Comparison of ENCODE assay signal across 11 mouse cellular contexts in genomic region chr9:119246826-119247225, GRCm38 (mm10). TPM values are rescaled to one million over a fixed set of nuclear protein-coding genes. Genes with fewer than 3 reads are reported as not detected.
DNase-seq lines count a peak whose midpoint lies in the region; ATAC-seq and TF ChIP-seq lines count a peak whose summit lies in the region.
"Had no signal": no experiment of that assay in that cellular context is flagged by ENCODE, and none has a peak within 500 bp of the region (broad histone marks: within the 10 kb centered on the region; RNA-seq: fewer than 3 reads in every experiment).

No protein-coding gene starts in this region.

- H3K9me3 ChIP-seq in liver, embryonic 11.5 days (ENCODE audit: control insufficient read depth, low read length), result no peaks in the 10 kb centered on the region
- no peaks in the 10 kb centered on the region for H3K9me3 ChIP-seq in liver, embryonic 12.5 days (replicated peaks)
- H3K9me3 ChIP-seq in forebrain, embryonic 11.5 days (ENCODE audit: control insufficient read depth, low read length), result no peaks in the 10 kb centered on the region
- H3K9me3 ChIP-seq: heart, embryonic 15.5 days; stomach, embryonic 15.5 days had no signal

- no peak overlapping the region for H3K4me2 ChIP-seq in liver, embryonic 11.5 days
- H3K4me2 ChIP-seq in liver, embryonic 12.5 days, result no peak overlapping the region
- H3K4me2 ChIP-seq in forebrain, embryonic 11.5 days (ENCODE audit: low read depth, low read length, severe bottlenecking), result no peak overlapping the region
- H3K4me2 ChIP-seq: heart, embryonic 15.5 days; stomach, embryonic 15.5 days had no signal

- H3K27me3 ChIP-seq in liver, embryonic 11.5 days (replicated peaks; ENCODE audit: control insufficient read depth, insufficient read depth, low read length), result no peaks in the 10 kb centered on the region
- H3K27me3 ChIP-seq in liver, embryonic 12.5 days (replicated peaks), result no peaks in the 10 kb centered on the region
- H3K27me3 ChIP-seq in thymus, adult 2 months (ENCODE audit: control insufficient read depth, insufficient read depth, low read length), result no peaks in the 10 kb centered on the region
- H3K27me3 ChIP-seq in forebrain, embryonic 11.5 days (ENCODE audit: control insufficient read depth, insufficient read depth, low read length), result no peaks in the 10 kb centered on the region
- H3K27me3 ChIP-seq: heart, embryonic 15.5 days; Patski; stomach, embryonic 15.5 days had no signal

- H3K79me2 ChIP-seq in macrophage (ENCODE audit: inconsistent target), result no peaks in the 10 kb centered on the region

- TF ChIP-seq POLR2A in thymus, adult 2 months (IDR thresholded peaks at IDR 0.05; ENCODE audit: control insufficient read depth, extremely low read depth, insufficient read depth, low read length, poor library complexity), result no peak

- no peaks in the 10 kb centered on the region for H3K4me1 ChIP-seq in liver, embryonic 11.5 days (replicated peaks; ENCODE audit: control insufficient read depth, insufficient read depth, low read length)
- 0 out of 2 replicates have a peak, but pooled peaks cover 3% of the 10 kb centered on the region for H3K4me1 ChIP-seq in liver, embryonic 12.5 days
- H3K4me1 ChIP-seq in thymus, adult 2 months (replicated peaks; ENCODE audit: control insufficient read depth, insufficient read depth, low read length), result peaks cover 6% of the 10 kb centered on the region; the same call in 1 of the 2 replicates
- no peaks in the 10 kb centered on the region for H3K4me1 ChIP-seq in forebrain, embryonic 11.5 days (replicated peaks; ENCODE audit: control insufficient read depth, insufficient read depth, low read length)
- H3K4me1 ChIP-seq: heart, embryonic 15.5 days; stomach, embryonic 15.5 days had no signal

- peak; percentile 28 for DNase-seq in liver, embryonic 11.5 days (ENCODE audit: low spot score)
- peak; percentile 42 to 48 for DNase-seq in cerebellum, adult 18-20 months
- DNase-seq in gastrocnemius, postnatal 25 days, result peak; percentile 19
- no peak for DNase-seq in thymus, adult 2 months
- DNase-seq in right cerebral cortex, postnatal 36 days (ENCODE audit: low spot score in 2 of 2), result no peak
- no peak for DNase-seq in forebrain, embryonic 11.5 days (ENCODE audit: low spot score)

- no peak for ATAC-seq in liver, embryonic 11.5 days (replicated peaks; ENCODE audit: low FRiP score)
- ATAC-seq in liver, embryonic 12.5 days, result no peak
- ATAC-seq in forebrain, embryonic 11.5 days (replicated peaks; ENCODE audit: low FRiP score), result no peak
- ATAC-seq: Patski had no signal

- no peak for TF ChIP-seq CTCF in thymus, adult 2 months (IDR thresholded peaks at IDR 0.05; ENCODE audit: borderline replicate concordance, control insufficient read depth, extremely low read depth, insufficient read depth, low read length, poor library complexity)

- H3K4me3 ChIP-seq in liver, embryonic 11.5 days (ENCODE audit: low read depth, low read length), result no peak overlapping the region
- H3K4me3 ChIP-seq in liver, embryonic 12.5 days, result no peak overlapping the region
- H3K4me3 ChIP-seq in macrophage (ENCODE audit: inconsistent target), result no peak overlapping the region
- no peak overlapping the region for H3K4me3 ChIP-seq in thymus, adult 2 months (ENCODE audit: control insufficient read depth, insufficient read depth, low read length)
- H3K4me3 ChIP-seq in forebrain, embryonic 11.5 days (ENCODE audit: low read depth, low read length), result no peak overlapping the region
- H3K4me3 ChIP-seq: heart, embryonic 15.5 days; stomach, embryonic 15.5 days had no signal

- H3K9ac ChIP-seq in liver, embryonic 11.5 days (ENCODE audit: low read depth, low read length), result no peak overlapping the region
- H3K9ac ChIP-seq in liver, embryonic 12.5 days, result no peak overlapping the region
- no peak overlapping the region for H3K9ac ChIP-seq in forebrain, embryonic 11.5 days (ENCODE audit: low read length)
- H3K9ac ChIP-seq: heart, embryonic 15.5 days; stomach, embryonic 15.5 days had no signal

- H3K27ac ChIP-seq in liver, embryonic 11.5 days (ENCODE audit: low read depth, low read length), result no peak overlapping the region
- H3K27ac ChIP-seq in liver, embryonic 12.5 days, result no peak overlapping the region
- peak overlapping the region; percentile 48 for H3K27ac ChIP-seq in macrophage
- H3K27ac ChIP-seq in thymus, adult 2 months (ENCODE audit: control insufficient read depth, insufficient read depth, low read length), result no peak overlapping the region
- no peak overlapping the region for H3K27ac ChIP-seq in forebrain, embryonic 11.5 days (ENCODE audit: low read depth, low read length)
- H3K27ac ChIP-seq: heart, embryonic 15.5 days; stomach, embryonic 15.5 days had no signal

- WGBS in liver, embryonic 11.5 days, result 93% methylated on average over 5 of the region's 5 CpGs
- WGBS in liver, embryonic 12.5 days (ENCODE audit: insufficient replicate concordance), result 85% methylated on average over 5 of the region's 5 CpGs
- 94% methylated on average over 5 of the region's 5 CpGs for WGBS in macrophage (ENCODE audit: missing documents)
- 79% methylated on average over 5 of the region's 5 CpGs for WGBS in thymus, adult 2 months
- WGBS in forebrain, embryonic 11.5 days, result 96% methylated on average over 5 of the region's 5 CpGs

- H3K36me3 ChIP-seq in liver, embryonic 11.5 days (ENCODE audit: control insufficient read depth, insufficient read depth, low read length), result peaks cover 3% of the 10 kb centered on the region; the same call in 1 of the 2 replicates
- peaks cover 82% of the 10 kb centered on the region for H3K36me3 ChIP-seq in liver, embryonic 12.5 days
- peaks cover 31% of the 10 kb centered on the region; the same call in 1 of the 2 replicates for H3K36me3 ChIP-seq in macrophage (ENCODE audit: inconsistent target)
- peaks cover 14% of the 10 kb centered on the region for H3K36me3 ChIP-seq in thymus, adult 2 months (ENCODE audit: control insufficient read depth, insufficient read depth, low read length)
- no peaks in the 10 kb centered on the region; the same call in 1 of the 2 replicates for H3K36me3 ChIP-seq in forebrain, embryonic 11.5 days (ENCODE audit: control insufficient read depth, insufficient read depth, low read length)

RNA-seq across cellular contexts. Expression of gene Slc22a13, which starts 37.9 kb away (rescaled TPM):
- polyA plus RNA-seq in liver, embryonic 11.5 days (2014; fragmentation: Nextera tagmentation; extraction: Ambion mirVana), result not detected in 2 replicates
- polyA plus RNA-seq in liver, embryonic 12.5 days (2016; fragmentation: Nextera tagmentation; extraction: Ambion mirVana), result not detected in 2 replicates
- total RNA-seq in gastrocnemius, postnatal 25 days (2021), result not detected
- total RNA-seq in macrophage (2018; cell fraction: chromatin; rRNA removed), result not detected
- total RNA-seq in macrophage (2018; cell fraction: cytosol; rRNA removed), result not detected
- total RNA-seq in macrophage (2018; cell fraction: nucleus; rRNA removed), result not detected
- not detected in 3 replicates for polyA plus RNA-seq in macrophage (2018)
- 0.14 and 0.23 TPM in 2 replicates for polyA plus RNA-seq in thymus, adult 2 months (2012; rRNA removed)
- polyA plus RNA-seq in forebrain, embryonic 11.5 days (2014; fragmentation: Nextera tagmentation; extraction: Ambion mirVana), result not detected in 2 replicates
- polyA plus RNA-seq: heart, embryonic 15.5 days; stomach, embryonic 15.5 days had no signal

Comparison
In these comparisons a context has a peak if more than half of its experiments do, and no peak if none do; other contexts are left out.
1. DNase-seq: peak in liver, embryonic 11.5 days (single experiment), cerebellum, adult 18-20 months (2 of 2) and gastrocnemius, postnatal 25 days (single experiment); none in thymus, adult 2 months (single experiment), right cerebral cortex, postnatal 36 days (0 of 2) and forebrain, embryonic 11.5 days (single experiment).